Mouse (Mus musculus): ENCODE data around the gene Cfap57.
"Not testable (repeated sequence)": the region's sequence is repeated elsewhere in the genome, so short reads cannot be mapped to it uniquely, and the experiment has no call there.

The Cfap57 gene

DNA sequence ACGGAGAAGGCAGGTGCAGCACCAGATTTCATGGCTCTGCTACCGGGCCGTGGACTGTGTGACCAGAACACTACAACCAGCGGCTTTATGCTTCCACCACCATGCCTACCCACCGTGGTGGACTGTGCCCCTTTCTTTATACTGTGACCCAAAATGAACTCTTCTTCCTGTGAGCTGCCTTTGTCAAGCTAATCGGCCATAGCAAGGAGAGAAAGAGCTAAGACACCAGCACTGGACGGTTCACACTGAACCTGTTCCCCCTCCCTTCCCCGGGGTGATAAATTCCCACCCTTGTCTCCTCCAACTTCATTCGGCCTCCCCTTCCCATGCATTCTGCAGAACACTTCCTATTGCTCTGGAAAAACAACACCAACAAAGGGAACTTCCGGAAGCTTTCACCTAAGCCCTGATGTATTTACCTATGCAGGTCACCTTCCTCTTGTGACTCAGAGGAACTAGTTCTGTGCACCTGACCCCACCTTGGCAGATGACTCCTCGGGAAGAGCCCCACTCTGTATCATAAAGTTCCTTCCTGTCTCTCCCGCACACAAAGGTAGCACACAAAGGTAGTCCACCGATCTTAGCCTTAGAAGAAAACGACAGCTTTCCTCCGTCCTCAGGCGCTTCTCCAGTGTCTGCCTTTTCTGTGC lies 103.0 kb downstream of the Cfap57 start:
- DNase-seq: no peak

DNA sequence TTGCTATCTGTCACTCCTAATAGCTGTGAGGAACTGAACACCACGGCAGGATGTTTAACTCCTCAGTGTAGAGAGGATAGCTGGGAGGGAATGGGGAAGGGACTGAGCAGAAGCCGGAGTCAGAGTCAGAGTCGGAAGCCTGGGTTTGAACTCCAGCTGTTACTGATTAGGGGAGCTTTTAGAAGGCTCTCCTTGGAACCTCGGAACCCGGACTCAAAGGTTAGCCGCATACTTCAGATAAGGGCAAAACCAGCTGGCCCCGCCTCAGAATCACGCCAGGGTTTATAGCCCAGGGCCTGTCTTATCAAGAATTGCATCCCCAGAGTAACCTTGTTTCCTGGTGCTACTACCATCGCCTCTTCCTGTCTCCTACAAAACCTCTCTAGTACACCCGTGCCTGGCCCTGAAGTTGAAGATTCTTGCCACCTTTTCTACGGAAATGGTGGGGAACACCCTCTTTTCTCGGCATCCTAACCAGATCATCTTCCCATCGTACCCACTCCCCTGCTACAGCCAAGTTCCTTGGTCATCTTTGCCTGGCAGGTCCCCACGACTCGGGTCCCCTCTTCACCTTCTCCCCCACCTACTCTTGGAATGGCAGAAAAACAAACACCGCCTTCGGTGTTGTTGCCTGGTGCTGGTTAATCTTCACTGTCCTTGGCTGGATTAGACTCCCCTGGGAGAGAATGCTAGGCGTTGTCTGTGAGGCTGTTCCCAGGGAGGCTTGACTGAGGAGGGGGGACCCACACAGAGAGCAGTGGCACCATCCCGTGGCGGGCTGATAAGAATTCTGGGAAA lies 103.7 kb downstream of the Cfap57 start:
- peak; percentile 43 for DNase-seq

DNA sequence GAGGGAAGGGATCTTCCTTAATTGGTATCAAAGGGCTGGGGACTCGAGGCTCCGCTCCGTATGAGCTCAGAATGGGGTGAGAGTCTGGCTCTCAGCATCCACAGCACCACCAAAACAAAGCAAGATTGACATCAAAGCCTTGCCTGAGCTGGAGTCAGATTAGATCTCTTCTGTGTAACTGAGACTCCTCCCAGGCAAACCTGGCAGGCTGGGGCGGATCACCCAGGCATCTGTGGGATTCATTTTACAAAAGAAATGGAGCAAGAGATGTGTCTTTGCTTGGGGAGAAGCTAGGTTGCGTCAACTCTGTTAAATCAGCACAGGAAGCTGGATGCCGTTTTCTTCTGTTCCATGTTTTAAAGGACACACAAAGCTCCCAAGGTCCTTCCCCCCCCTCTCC lies 111.5 kb downstream of the Cfap57 start:
- peak; percentile 8 for DNase-seq

DNA sequence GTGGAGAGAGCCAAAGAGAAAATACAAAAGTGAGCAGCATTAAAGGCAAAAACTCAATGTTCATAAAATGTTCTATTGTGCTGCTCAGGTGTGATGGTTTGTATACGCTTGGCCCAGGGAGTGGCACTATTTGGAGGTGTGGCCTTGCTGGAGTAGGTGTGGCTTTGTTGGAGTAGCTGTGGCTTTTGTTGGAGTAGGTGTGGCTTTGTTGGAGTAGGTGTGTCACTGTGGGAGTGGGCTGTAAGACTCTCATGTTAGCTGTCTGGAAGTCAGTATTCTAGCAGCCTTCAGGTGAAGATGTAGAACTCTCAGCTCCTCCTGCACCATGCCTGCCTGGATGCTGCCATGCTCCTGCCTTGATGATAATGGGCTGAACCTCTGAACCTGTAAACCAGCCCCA lies 113.4 kb downstream of the Cfap57 start:
- DNase-seq: not testable (repeated sequence)

DNA sequence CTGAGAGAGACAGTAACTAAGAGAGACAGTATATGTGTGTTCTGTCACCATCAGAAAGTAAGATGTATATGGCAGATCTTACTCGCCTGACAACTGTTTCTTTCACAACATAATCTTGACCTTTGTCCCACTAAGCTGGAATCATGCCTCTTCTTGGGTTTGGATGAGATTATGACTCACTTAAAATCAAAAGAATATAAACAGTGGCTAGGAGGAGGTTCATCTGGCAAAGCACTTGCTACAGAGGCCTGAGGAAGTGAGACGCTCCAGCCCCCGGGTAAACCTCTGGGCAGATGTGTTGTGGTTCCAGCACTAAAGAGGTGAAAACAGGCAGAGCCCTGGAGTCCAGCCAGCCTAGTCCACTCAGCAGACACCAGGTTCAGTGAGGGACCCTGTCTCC lies 115.0 kb downstream of the Cfap57 start:
- no peak for DNase-seq
